In genomic region chr6:67300710-67301163, GRCm38 (mm10) we compare ENCODE assay signal across 10 mouse cellular contexts.
DNase-seq lines count a peak whose midpoint lies in the region; ATAC-seq and TF ChIP-seq lines count a peak whose summit lies in the region.
"Had no signal": no experiment of that assay in that cellular context is flagged by ENCODE, and none has a peak within 500 bp of the region (broad histone marks: within the 10 kb centered on the region; RNA-seq: fewer than 3 reads in every experiment).

No protein-coding gene starts in this region.

- 37% methylated on average over 6 of the region's 6 CpGs for WGBS in heart, postnatal 0 days
- 34% methylated on average over 6 of the region's 6 CpGs for WGBS in lung, postnatal 0 days
- WGBS in cerebellum, adult 2 months: 49% methylated on average over 6 of the region's 6 CpGs

- no peak for DNase-seq in heart, postnatal 0 days (ENCODE audit: low spot score)
- no peak for DNase-seq in heart, adult 8-10 months (ENCODE audit: low spot score)
- peak; percentile 37 for DNase-seq in ZHBTc4 (ENCODE audit: low read depth, low spot score)
- DNase-seq in gonadal fat pad, adult 2 months (ENCODE audit: low read depth): peak; percentile 66
- peak; percentile 55 for DNase-seq in lung, postnatal 0 days (ENCODE audit: low spot score)
- no peak for DNase-seq in cerebellum, adult 2 months
- no peak for DNase-seq in embryo, embryonic 9.5 days (ENCODE audit: extremely low spot score)
- DNase-seq in embryo, embryonic 10.5 days (ENCODE audit: low spot score): no peak

- TF ChIP-seq POLR2A in cerebellum, adult 2 months (IDR thresholded peaks at IDR 0.05; ENCODE audit: borderline replicate concordance, insufficient read depth, low read length): no peak

- H3K9ac ChIP-seq in heart, postnatal 0 days (replicated peaks; ENCODE audit: low read depth, low read length): no peak overlapping the region
- no peak overlapping the region for H3K9ac ChIP-seq in lung, postnatal 0 days (replicated peaks; ENCODE audit: low read depth)

- H3K36me3 ChIP-seq in heart, postnatal 0 days (replicated peaks; ENCODE audit: control insufficient read depth, insufficient read depth, low read length): no peaks in the 10 kb centered on the region
- H3K36me3 ChIP-seq in lung, postnatal 0 days (ENCODE audit: insufficient read depth, low read length): no peaks in the 10 kb centered on the region

- ATAC-seq in heart, postnatal 0 days (ENCODE audit: insufficient read depth, low read depth): peak; percentile 17; the same call in 1 of the 2 replicates
- ATAC-seq in lung, postnatal 0 days: no peak
- ATAC-seq: Patski had no signal

- no peaks in the 10 kb centered on the region for H3K9me3 ChIP-seq in heart, postnatal 0 days (replicated peaks; ENCODE audit: control insufficient read depth, low read length)
- H3K9me3 ChIP-seq in lung, postnatal 0 days (ENCODE audit: low read length): no peaks in the 10 kb centered on the region

- H3K4me2 ChIP-seq in heart, postnatal 0 days (ENCODE audit: low read depth, low read length): no peak overlapping the region
- no peak overlapping the region for H3K4me2 ChIP-seq in lung, postnatal 0 days (replicated peaks; ENCODE audit: low read depth, low read length)

- no peak for TF ChIP-seq EP300 in heart, postnatal 0 days (IDR thresholded peaks at IDR 0.05; ENCODE audit: low read depth)
- no peak for TF ChIP-seq EP300 in lung, postnatal 0 days (IDR thresholded peaks at IDR 0.05)

- TF ChIP-seq CTCF in heart, postnatal 0 days (IDR thresholded peaks at IDR 0.05; ENCODE audit: low read depth): no peak
- TF ChIP-seq CTCF in lung, postnatal 0 days (IDR thresholded peaks at IDR 0.05): no peak
- TF ChIP-seq CTCF in cerebellum, adult 2 months (IDR thresholded peaks at IDR 0.05; ENCODE audit: borderline replicate concordance, insufficient read depth, low read depth, low read length): no peak

- no peak overlapping the region; the same call in 1 of the 2 replicates for H3K27ac ChIP-seq in heart, postnatal 0 days (ENCODE audit: low read depth)
- no peak overlapping the region for H3K27ac ChIP-seq in lung, postnatal 0 days (ENCODE audit: low read length)
- no peak overlapping the region for H3K27ac ChIP-seq in cerebellum, adult 2 months (ENCODE audit: insufficient read depth, low read length)

- H3K4me1 ChIP-seq in heart, postnatal 0 days (ENCODE audit: control insufficient read depth, insufficient read depth): 0 out of 2 replicates have a peak, but pooled peaks cover 17% of the 10 kb centered on the region
- no peaks in the 10 kb centered on the region for H3K4me1 ChIP-seq in lung, postnatal 0 days (ENCODE audit: insufficient read depth, low read depth, low read length)
- H3K4me1 ChIP-seq in cerebellum, adult 2 months (ENCODE audit: control insufficient read depth, insufficient read depth, low read length): no peaks in the 10 kb centered on the region; the same call in 1 of the 2 replicates

- H3K4me3 ChIP-seq in heart, postnatal 0 days (ENCODE audit: low read depth, low read length): no peak overlapping the region
- no peak overlapping the region for H3K4me3 ChIP-seq in lung, postnatal 0 days (ENCODE audit: low read depth, low read length)
- H3K4me3 ChIP-seq in cerebellum, adult 2 months (replicated peaks; ENCODE audit: insufficient read depth, low read depth, low read length): no peak overlapping the region
- H3K4me3 ChIP-seq: erythroblast, embryonic 14.5 days had no signal

- no peaks in the 10 kb centered on the region for H3K27me3 ChIP-seq in heart, postnatal 0 days (ENCODE audit: control insufficient read depth, insufficient read depth, low read length)
- H3K27me3 ChIP-seq in lung, postnatal 0 days (replicated peaks; ENCODE audit: insufficient read depth, low read length): no peaks in the 10 kb centered on the region
- no peaks in the 10 kb centered on the region for H3K27me3 ChIP-seq in cerebellum, adult 2 months (ENCODE audit: control insufficient read depth, insufficient read depth, low read length)
- H3K27me3 ChIP-seq: Patski had no signal

Comparison
In these comparisons a context has a peak if more than half of its experiments do, and no peak if none do; other contexts are left out.
1. DNase-seq: peak in ZHBTc4 (single experiment), gonadal fat pad, adult 2 months (single experiment) and lung, postnatal 0 days (single experiment); none in heart, postnatal 0 days (single experiment), heart, adult 8-10 months (single experiment), cerebellum, adult 2 months (0 of 2), embryo, embryonic 9.5 days (single experiment) and embryo, embryonic 10.5 days (single experiment).